In genomic region chr17:73258620-73259019, GRCm38 (mm10) we compare ENCODE assay signal across 10 mouse cellular contexts.
DNase-seq lines count a peak whose midpoint lies in the region; ATAC-seq and TF ChIP-seq lines count a peak whose summit lies in the region.
"Had no signal": no experiment of that assay in that cellular context is flagged by ENCODE, and none has a peak within 500 bp of the region (broad histone marks: within the 10 kb centered on the region; RNA-seq: fewer than 3 reads in every experiment).

No protein-coding gene starts in this region.

- no peak overlapping the region for H3K9ac ChIP-seq in kidney, embryonic 14.5 days (ENCODE audit: low read depth, low read length)
- H3K9ac ChIP-seq in intestine, embryonic 15.5 days = no peak overlapping the region
- H3K9ac ChIP-seq in forebrain, embryonic 16.5 days (replicated peaks; ENCODE audit: low read depth, low read length) = no peak overlapping the region

- H3K36me3 ChIP-seq in kidney, embryonic 14.5 days (ENCODE audit: control insufficient read depth, insufficient read depth, low read length) = no peaks in the 10 kb centered on the region
- no peaks in the 10 kb centered on the region for H3K36me3 ChIP-seq in kidney, adult 2 months (ENCODE audit: control insufficient read depth, insufficient read depth, low read length)
- H3K36me3 ChIP-seq in intestine, embryonic 15.5 days = no peaks in the 10 kb centered on the region
- H3K36me3 ChIP-seq in forebrain, embryonic 16.5 days (ENCODE audit: control insufficient read depth, insufficient read depth) = no peaks in the 10 kb centered on the region

- no peak for TF ChIP-seq CTCF in kidney, adult 2 months (conservative IDR thresholded peaks at IDR 0.05; ENCODE audit: insufficient read depth, insufficient read length, low read depth, low read length)

- ATAC-seq in kidney, embryonic 14.5 days (ENCODE audit: low FRiP score, low TSS enrichment) = peak; percentile 32; the same call in 1 of the 2 replicates
- ATAC-seq in intestine, embryonic 15.5 days = peak; percentile 89
- no peak for ATAC-seq in forebrain, embryonic 16.5 days
- ATAC-seq in monocyte, adult 5-6 weeks (replicated peaks; ENCODE audit: insufficient number of reproducible peaks, low FRiP score, low TSS enrichment, poor library complexity, severe bottlenecking) = no peak

- 0 out of 2 replicates have a peak, but pooled peaks cover 6% of the 10 kb centered on the region for H3K4me1 ChIP-seq in kidney, embryonic 14.5 days (ENCODE audit: control insufficient read depth, insufficient read depth, low read length)
- no peaks in the 10 kb centered on the region for H3K4me1 ChIP-seq in kidney, adult 2 months (ENCODE audit: control insufficient read depth, insufficient read depth, low read length)
- H3K4me1 ChIP-seq in intestine, embryonic 15.5 days (replicated peaks) = peaks cover 10% of the 10 kb centered on the region; the same call in 1 of the 2 replicates
- no peaks in the 10 kb centered on the region for H3K4me1 ChIP-seq in forebrain, embryonic 16.5 days (replicated peaks; ENCODE audit: control insufficient read depth, insufficient read depth, low read length)

- 11% methylated on average over 12 of the region's 12 CpGs for WGBS in kidney, embryonic 14.5 days
- WGBS in kidney, adult 2 months = 11% methylated on average over 12 of the region's 12 CpGs
- WGBS in intestine, embryonic 15.5 days = 20% methylated on average over 12 of the region's 12 CpGs
- 63% methylated on average over 12 of the region's 12 CpGs for WGBS in forebrain, embryonic 16.5 days

- DNase-seq in kidney, adult 2 months = no peak
- peak; percentile 17 for DNase-seq in ZHBTc4 (ENCODE audit: low read depth, low spot score)
- DNase-seq in skeletal muscle tissue, adult 2 months (ENCODE audit: low read depth, low spot score) = peak; percentile 38
- DNase-seq in layer of hippocampus, adult 9-11 months = no peak
- DNase-seq: adrenal gland, adult 8-10 months; lung, postnatal 4 days had no signal

- no peak for TF ChIP-seq POLR2A in kidney, adult 2 months (IDR thresholded peaks at IDR 0.05; ENCODE audit: low read depth, low read length)

- no peak overlapping the region for H3K4me3 ChIP-seq in kidney, embryonic 14.5 days (ENCODE audit: low read length)
- no peak overlapping the region for H3K4me3 ChIP-seq in kidney, adult 2 months (ENCODE audit: insufficient read depth, low read depth, low read length)
- H3K4me3 ChIP-seq in intestine, embryonic 15.5 days (replicated peaks) = no peak overlapping the region
- no peak overlapping the region for H3K4me3 ChIP-seq in forebrain, embryonic 16.5 days (replicated peaks; ENCODE audit: low read length)

- H3K27ac ChIP-seq in kidney, embryonic 14.5 days (ENCODE audit: low read depth, low read length) = no peak overlapping the region
- no peak overlapping the region for H3K27ac ChIP-seq in kidney, adult 2 months (ENCODE audit: insufficient read depth, low read depth, low read length)
- no peak overlapping the region for H3K27ac ChIP-seq in intestine, embryonic 15.5 days
- no peak overlapping the region for H3K27ac ChIP-seq in forebrain, embryonic 16.5 days (ENCODE audit: low read length)

- no peaks in the 10 kb centered on the region for H3K27me3 ChIP-seq in kidney, embryonic 14.5 days (ENCODE audit: control insufficient read depth, insufficient read depth, low read length)
- H3K27me3 ChIP-seq in kidney, adult 2 months (replicated peaks; ENCODE audit: control insufficient read depth, insufficient read depth, low read length) = no peaks in the 10 kb centered on the region
- H3K27me3 ChIP-seq in intestine, embryonic 15.5 days (replicated peaks) = no peaks in the 10 kb centered on the region
- no peaks in the 10 kb centered on the region for H3K27me3 ChIP-seq in forebrain, embryonic 16.5 days (replicated peaks; ENCODE audit: control insufficient read depth, insufficient read depth, low read length)

- H3K9me3 ChIP-seq in kidney, embryonic 14.5 days (ENCODE audit: control insufficient read depth, low read length) = no peaks in the 10 kb centered on the region
- no peaks in the 10 kb centered on the region for H3K9me3 ChIP-seq in intestine, embryonic 15.5 days
- H3K9me3 ChIP-seq in forebrain, embryonic 16.5 days (ENCODE audit: control insufficient read depth, low read length) = no peaks in the 10 kb centered on the region

- H3K4me2 ChIP-seq in kidney, embryonic 14.5 days (replicated peaks; ENCODE audit: low read depth, low read length) = peak overlapping the region; percentile 27; the same call in 1 of the 2 replicates
- peak overlapping the region; percentile 37 for H3K4me2 ChIP-seq in intestine, embryonic 15.5 days (replicated peaks)
- no peak overlapping the region for H3K4me2 ChIP-seq in forebrain, embryonic 16.5 days (ENCODE audit: low read length)

Comparison
In these comparisons a context has a peak if more than half of its experiments do, and no peak if none do; other contexts are left out.
1. ATAC-seq: peak in kidney, embryonic 14.5 days (single experiment) and intestine, embryonic 15.5 days (single experiment); none in forebrain, embryonic 16.5 days (single experiment) and monocyte, adult 5-6 weeks (single experiment).
2. DNase-seq: peak in ZHBTc4 (single experiment) and skeletal muscle tissue, adult 2 months (single experiment); none in kidney, adult 2 months (single experiment) and layer of hippocampus, adult 9-11 months (single experiment).